Mouse (Mus musculus) heart, adult 2 months (tissue): ENCODE data around the gene Kcnq1. TPM values are rescaled to one million over a fixed set of nuclear protein-coding genes. Genes with fewer than 3 reads are reported as not detected.

Experiments used
- DNase-seq, 2 experiments: peaks; one replicate each; pipeline ENCODE4 v3.0.0; 2021
- H3K27ac ChIP-seq: fragments of 200-600 bp; 2 replicates; pipeline ENCODE4 v1.8.1; 2022
- H3K27me3 ChIP-seq: fragments of 200-500 bp; 2 replicates; pipeline ENCODE4 v1.6.1; 2012; ENCODE audit warnings: mild to moderate bottlenecking, low read length, inconsistent platforms, mixed read lengths; ENCODE audit not compliant: control insufficient read depth, insufficient read depth
- H3K36me3 ChIP-seq: fragments of 200-500 bp; 2 replicates; pipeline ENCODE4 v1.6.1; 2012; ENCODE audit warnings: low read length, inconsistent platforms; ENCODE audit not compliant: control insufficient read depth, insufficient read depth
- H3K4me1 ChIP-seq: fragments of 200-500 bp; 2 replicates; pipeline ENCODE4 v1.6.1; 2011; ENCODE audit warnings: low read length; ENCODE audit not compliant: control insufficient read depth, insufficient read depth
- H3K4me3 ChIP-seq: fragments of 200-600 bp; 2 replicates; pipeline ENCODE4 v1.8.1; 2022
- H3K79me2 ChIP-seq: fragments of 200-500 bp; replicated peaks from 2 replicates; pipeline ENCODE4 v1.6.1; 2012; ENCODE audit warnings: mild to moderate bottlenecking, inconsistent platforms, low read length, moderate library complexity, mixed read lengths; ENCODE audit not compliant: control insufficient read depth, insufficient read depth
- H3K9ac ChIP-seq: fragments of 200-500 bp; 2 replicates; pipeline ENCODE4 v1.6.1; 2012; ENCODE audit warnings: low read depth, mild to moderate bottlenecking, control low read depth, inconsistent platforms, low read length, mixed read lengths
- CTCF ChIP-seq: fragments of 200-600 bp; IDR thresholded peaks from 2 replicates; pipeline ENCODE4 v1.8.1; 2022; ENCODE audit warnings: antibody characterized with exemption, mild to moderate bottlenecking, moderate library complexity
- EP300 ChIP-seq: fragments of 200-500 bp; IDR thresholded peaks from 2 replicates; pipeline ENCODE4 v1.6.1; 2011; ENCODE audit warnings: low read depth, low read length, control low read depth; ENCODE audit not compliant: insufficient read depth
- POLR2A ChIP-seq: fragments of 200-500 bp; IDR thresholded peaks from 2 replicates; pipeline ENCODE4 v1.6.1; 2011; ENCODE audit warnings: mild to moderate bottlenecking, low read depth, low read length, control low read depth; ENCODE audit not compliant: insufficient read depth
- WGBS: fragments of 180-500 bp; shearing (Covaris S2); methylation state at CpG from one replicate; pipeline ENCODE4 v1.1.7; 2018; 5-methylcytosine and 5-hydroxymethylcytosine counted together
- intact Hi-C: fragments of 180-260 bp; cut with DNase I; formaldehyde crosslinking; loops from one replicate; pipeline ENCODE4 v1.15.1; 2025
- polyA plus RNA-seq: library from polyadenylated mRNA; depleted of rRNA; stranded (reverse); fragments of >200 nt; gene quantifications from 2 replicates; pipeline ENCODE4 v1.2.3, GENCODE M21; 2012
- total RNA-seq, 2 experiments: library from RNA; stranded (reverse); gene quantifications; 2 replicates each; pipeline ENCODE4 v1.2.3; 2021

The Kcnq1 gene
- total and polyA plus RNA-seq, 3 experiments = 32.4 to 42.0 (median 34.2) TPM

- Histone ChIP-seq H3K27ac (peak overlapping the region; percentile 88), H3K79me2 (no peaks in the 10 kb centered on the region), H3K4me3 (no peak overlapping the region), H3K9ac (peak overlapping the region; percentile 55), H3K4me1 (peaks cover 21% of the 10 kb centered on the region), H3K36me3 (no peaks in the 10 kb centered on the region), H3K27me3 (no peaks in the 10 kb centered on the region)
- peak in 1 of 2 experiments; percentile 58 for DNase-seq
- TF ChIP-seq POLR2A (0 out of 2 replicates have a peak, but pooled peaks have one; percentile 34), CTCF (no peak)
- intact Hi-C loops = loop anchor here (2.0 kb wide), 2 partner anchors 14 kb away; no protein-coding TSS in a partner anchor
- 54% methylated on average over 3 of the region's 3 CpGs for WGBS
Observed at GRCm38 (mm10) chr7:143124902-143125301, 18.7 kb downstream of the Kcnq1 start.

- TF ChIP-seq POLR2A (no peak), EP300 (no peak), CTCF (no peak)
- DNase-seq = no peak
- no peak overlapping the region for H3K4me3 ChIP-seq
- intact Hi-C loops = no loop called here
- no peak overlapping the region for H3K27ac ChIP-seq
- H3K4me1 ChIP-seq = peaks cover 12% of the 10 kb centered on the region
- H3K79me2 ChIP-seq = no peaks in the 10 kb centered on the region
- no peak overlapping the region for H3K9ac ChIP-seq
- H3K27me3 ChIP-seq = no peaks in the 10 kb centered on the region
- 79% methylated on average over 5 of the region's 5 CpGs for WGBS
- no peaks in the 10 kb centered on the region for H3K36me3 ChIP-seq
Observed at GRCm38 (mm10) chr7:143132815-143133214, 26.7 kb downstream of the Kcnq1 start.

- intact Hi-C loops = loop anchor here (2.0 to 5.0 kb wide), 2 partner anchors 17 to 129 kb away; partner anchors contain the start of gene Tspan32
- Histone ChIP-seq H3K79me2 (no peaks in the 10 kb centered on the region), H3K9ac (no peak overlapping the region), H3K27me3 (no peaks in the 10 kb centered on the region), H3K4me3 (no peak overlapping the region), H3K27ac (no peak overlapping the region), H3K4me1 (peaks cover 25% of the 10 kb centered on the region), H3K36me3 (no peaks in the 10 kb centered on the region)
- 48% methylated on average over 2 of the region's 2 CpGs for WGBS
- no peak for DNase-seq
- no peak for TF ChIP-seq POLR2A
- TF ChIP-seq CTCF = no peak
Observed at GRCm38 (mm10) chr7:143136125-143136524, 30.0 kb downstream of the Kcnq1 start.

- TF ChIP-seq CTCF (no peak), EP300 (no peak), POLR2A (no peak)
- Histone ChIP-seq H3K27ac (no peak overlapping the region), H3K4me3 (no peak overlapping the region), H3K27me3 (no peaks in the 10 kb centered on the region), H3K9ac (no peak overlapping the region), H3K36me3 (no peaks in the 10 kb centered on the region), H3K4me1 (peaks cover 25% of the 10 kb centered on the region), H3K79me2 (no peaks in the 10 kb centered on the region)
- intact Hi-C loops = loop anchor here (2.0 to 5.0 kb wide), 2 partner anchors 18 to 129 kb away; partner anchors contain the start of gene Tspan32
- peak in 1 of 2 experiments; percentile 42 for DNase-seq
- 30% methylated on average over 5 of the region's 5 CpGs for WGBS
Observed at GRCm38 (mm10) chr7:143136561-143136960, 30.4 kb downstream of the Kcnq1 start.

- Histone ChIP-seq H3K9ac (no peak overlapping the region), H3K4me3 (no peak overlapping the region), H3K36me3 (no peaks in the 10 kb centered on the region), H3K27me3 (no peaks in the 10 kb centered on the region), H3K79me2 (no peaks in the 10 kb centered on the region), H3K27ac (peak overlapping the region; percentile 77), H3K4me1 (peaks cover 28% of the 10 kb centered on the region)
- WGBS = 30% methylated on average over 1 of the region's 1 CpGs
- peak; percentile 68 to 80 for DNase-seq
- TF ChIP-seq EP300 = 0 out of 2 replicates have a peak, but pooled peaks have one; percentile 44
- no peak for TF ChIP-seq POLR2A
- peak; percentile 86 for TF ChIP-seq CTCF
- intact Hi-C loops = loop anchor here (1.0 to 5.0 kb wide), 3 partner anchors 14 to 131 kb away; partner anchors contain the start of genes Trpm5 and Tspan32
Observed at GRCm38 (mm10) chr7:143138789-143139188, 32.6 kb downstream of the Kcnq1 start.

GRCm38 (mm10) chr7:143139932-143140331 lies 33.8 kb downstream of the Kcnq1 start:
- Histone ChIP-seq H3K4me3 (no peak overlapping the region), H3K4me1 (peaks cover 28% of the 10 kb centered on the region), H3K27me3 (no peaks in the 10 kb centered on the region), H3K36me3 (no peaks in the 10 kb centered on the region), H3K9ac (no peak overlapping the region), H3K79me2 (no peaks in the 10 kb centered on the region), H3K27ac (peak overlapping the region; percentile 77)
- peak; percentile 61 to 80 for DNase-seq
- intact Hi-C loops = loop anchor here (2.0 to 5.0 kb wide), 2 partner anchors 15 to 133 kb away; partner anchors contain the start of gene Tspan32
- WGBS = 45% methylated on average over 4 of the region's 4 CpGs
- peak; percentile 32 for TF ChIP-seq CTCF
- TF ChIP-seq EP300 = peak; percentile 80
- TF ChIP-seq POLR2A = no peak
